Mouse (Mus musculus): ENCODE results near the gene Birc5. TPM values are rescaled to one million over a fixed set of nuclear protein-coding genes. Genes with fewer than 3 reads are reported as not detected.

The Birc5 gene
- polyA plus RNA-seq, 1 experiment from 2014 or later, result 97.5 TPM

DNA sequence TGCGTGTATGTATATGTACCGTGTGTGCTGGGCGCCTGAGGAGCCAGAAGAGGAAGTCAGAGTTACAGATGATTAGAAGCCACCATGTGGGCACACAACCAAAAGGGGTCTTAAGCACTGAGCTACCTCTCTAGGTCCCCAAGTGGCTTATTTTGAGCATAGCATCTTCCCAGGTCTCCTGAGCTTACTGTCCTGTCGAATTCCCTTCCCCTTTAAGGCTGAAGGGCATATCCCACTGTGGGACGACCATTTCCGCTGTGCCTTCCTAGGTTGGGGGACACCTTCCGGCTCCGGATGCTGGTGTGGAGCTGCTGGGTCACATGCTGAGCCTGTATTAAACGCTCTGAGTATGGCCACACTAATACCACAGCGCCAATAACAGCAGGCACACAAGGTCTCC is 45.6 kb downstream of the Birc5 start:
- Histone ChIP-seq H3K4me2 (replicated peaks) (no peak overlapping the region), H3K9ac (replicated peaks) (no peak overlapping the region), H3K27ac (replicated peaks) (no peak overlapping the region), H3K36me3 (no peaks in the 10 kb centered on the region), H3K4me3 (no peak overlapping the region), H3K27me3 (peaks cover 25% of the 10 kb centered on the region; the same call in 1 of the 2 replicates), H3K9me3 (no peaks in the 10 kb centered on the region), H3K4me1 (peaks cover 15% of the 10 kb centered on the region)
- ATAC-seq (replicated peaks), result no peak
- WGBS, result 64% methylated on average over 10 of the region's 10 CpGs

DNA sequence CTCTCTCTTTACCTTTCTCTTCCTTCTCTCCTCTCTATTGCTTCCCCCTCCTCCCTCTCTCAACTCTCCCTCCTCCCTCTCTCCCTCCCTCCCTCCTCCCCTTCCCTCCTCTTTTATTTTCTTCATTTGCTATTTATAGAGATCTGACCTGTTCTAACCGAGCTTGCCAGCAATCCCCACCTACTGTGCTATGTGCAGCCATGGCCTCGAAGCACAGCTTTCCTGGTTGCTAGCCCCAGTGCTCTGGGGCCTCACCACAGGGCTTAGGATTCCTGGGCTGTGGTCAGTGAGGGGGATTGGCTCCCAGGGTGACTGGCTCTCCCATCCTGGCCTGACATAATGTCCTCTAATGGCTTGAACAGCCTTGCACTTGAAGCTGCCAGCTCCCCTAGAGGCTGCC is 47.5 kb downstream of the Birc5 start:
- Histone ChIP-seq H3K9ac (replicated peaks) (no peak overlapping the region), H3K4me1 (no peaks in the 10 kb centered on the region), H3K9me3 (no peaks in the 10 kb centered on the region), H3K36me3 (no peaks in the 10 kb centered on the region), H3K27me3 (peaks cover 13% of the 10 kb centered on the region; the same call in 1 of the 2 replicates), H3K4me3 (no peak overlapping the region), H3K4me2 (replicated peaks) (no peak overlapping the region), H3K27ac (replicated peaks) (no peak overlapping the region)
- ATAC-seq (replicated peaks), result no peak
- 36% methylated on average over 2 of the region's 2 CpGs for WGBS

DNA sequence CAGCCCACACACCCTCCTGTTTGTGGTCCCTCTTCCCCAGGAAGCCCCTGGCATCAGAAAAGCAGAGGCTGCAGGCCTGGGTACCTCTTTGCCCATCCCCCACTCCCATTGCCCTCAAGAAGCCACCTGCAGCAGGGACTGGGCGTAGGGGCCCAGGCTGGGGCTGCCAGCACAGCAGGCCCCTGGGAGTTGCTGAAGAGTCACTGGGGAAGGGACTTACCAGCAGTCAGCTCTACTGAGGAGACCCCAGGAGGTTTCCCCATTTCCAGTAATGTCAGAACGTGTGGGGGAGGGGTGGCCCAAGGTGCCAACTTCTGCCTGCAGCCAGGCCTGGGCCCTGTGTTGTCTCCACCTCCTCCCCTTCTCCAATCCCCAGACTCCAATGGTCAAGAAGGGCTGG is 53.2 kb downstream of the Birc5 start:
- H3K9ac ChIP-seq (replicated peaks), result no peak overlapping the region
- no peak overlapping the region for H3K27ac ChIP-seq (replicated peaks)
- H3K4me3 ChIP-seq, result no peak overlapping the region
- H3K36me3 ChIP-seq, result no peaks in the 10 kb centered on the region
- no peak overlapping the region for H3K4me2 ChIP-seq (replicated peaks)
- ATAC-seq (replicated peaks), result no peak
- H3K27me3 ChIP-seq, result no peaks in the 10 kb centered on the region
- H3K9me3 ChIP-seq, result no peaks in the 10 kb centered on the region
- WGBS, result 65% methylated on average over 2 of the region's 2 CpGs
- no peaks in the 10 kb centered on the region for H3K4me1 ChIP-seq

DNA sequence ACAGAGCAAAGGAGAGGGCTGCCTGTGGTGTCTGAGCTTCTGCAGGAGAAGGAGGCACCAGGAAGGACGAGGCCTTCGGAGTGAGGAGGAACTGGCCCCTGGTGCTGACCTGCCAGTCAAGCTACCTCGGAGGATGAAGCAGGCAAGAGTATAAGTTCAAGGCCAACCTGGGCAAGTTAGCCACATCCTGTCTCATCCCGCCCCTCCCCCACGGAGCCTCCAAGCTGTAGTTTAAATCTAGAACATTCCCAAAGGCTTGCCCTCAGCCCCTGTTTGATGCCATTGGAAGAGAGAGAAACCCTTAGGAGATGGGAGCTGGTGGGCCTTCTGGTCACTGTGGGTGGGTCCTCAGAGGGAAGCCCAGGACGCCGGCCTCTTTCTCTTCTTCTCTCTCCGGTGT is 55.4 kb downstream of the Birc5 start:
- no peak overlapping the region for H3K4me2 ChIP-seq (replicated peaks)
- H3K27me3 ChIP-seq, result no peaks in the 10 kb centered on the region
- no peak for ATAC-seq (replicated peaks)
- H3K4me3 ChIP-seq, result no peak overlapping the region
- H3K9ac ChIP-seq (replicated peaks), result no peak overlapping the region
- H3K4me1 ChIP-seq, result no peaks in the 10 kb centered on the region
- H3K27ac ChIP-seq (replicated peaks), result no peak overlapping the region
- no peaks in the 10 kb centered on the region for H3K36me3 ChIP-seq
- WGBS, result 85% methylated on average over 8 of the region's 8 CpGs
- no peaks in the 10 kb centered on the region for H3K9me3 ChIP-seq

Other genes with a start within 250 kb of the Birc5 start
- gene Tnrc6c, start 195.0 kb upstream of the Birc5 start, polyA plus RNA-seq (2015; fragmentation: Nextera tagmentation; extraction: Ambion mirVana), result 29.2 and 31.0 TPM in 2 replicates
- 0.43 and 0.45 TPM in 2 replicates for gene Tmc8, start 67.2 kb upstream of the Birc5 start, polyA plus RNA-seq (2015; fragmentation: Nextera tagmentation; extraction: Ambion mirVana)
- 1.9 and 2.6 TPM in 2 replicates for gene Tmc6, start 67.1 kb upstream of the Birc5 start, polyA plus RNA-seq (2015; fragmentation: Nextera tagmentation; extraction: Ambion mirVana)
- 0.18 TPM in 1 of 2 replicates, not detected in the other for gene 6030468B19Rik, start 51.6 kb upstream of the Birc5 start, polyA plus RNA-seq (2015; fragmentation: Nextera tagmentation; extraction: Ambion mirVana)
- gene Gm20708, start 39.6 kb upstream of the Birc5 start, polyA plus RNA-seq (2015; fragmentation: Nextera tagmentation; extraction: Ambion mirVana), result 0.72 and 0.79 TPM in 2 replicates
- gene Syngr2, start 39.6 kb upstream of the Birc5 start, polyA plus RNA-seq (2015; fragmentation: Nextera tagmentation; extraction: Ambion mirVana), result 12.3 and 12.6 TPM in 2 replicates
- gene Afmid, start 23.3 kb upstream of the Birc5 start, polyA plus RNA-seq (2015; fragmentation: Nextera tagmentation; extraction: Ambion mirVana), result 5.3 and 6.4 TPM in 2 replicates
- gene Tk1, start 23.2 kb upstream of the Birc5 start, polyA plus RNA-seq (2015; fragmentation: Nextera tagmentation; extraction: Ambion mirVana), result 45.9 and 52.1 TPM in 2 replicates
- gene Tmem235, start 11.5 kb downstream of the Birc5 start, polyA plus RNA-seq (2015; fragmentation: Nextera tagmentation; extraction: Ambion mirVana), result not detected in 2 replicates
- gene Tha1, start 24.2 kb downstream of the Birc5 start, polyA plus RNA-seq (2015; fragmentation: Nextera tagmentation; extraction: Ambion mirVana), result 3.1 and 3.6 TPM in 2 replicates
- 14.2 and 15.1 TPM in 2 replicates for gene Socs3, start 120.8 kb downstream of the Birc5 start, polyA plus RNA-seq (2015; fragmentation: Nextera tagmentation; extraction: Ambion mirVana)
- 52.9 and 54.3 TPM in 2 replicates for gene Pgs1, start 137.0 kb downstream of the Birc5 start, polyA plus RNA-seq (2015; fragmentation: Nextera tagmentation; extraction: Ambion mirVana)

Data from forebrain, embryonic 15.5 days (tissue).